Mouse (Mus musculus) testis, postnatal 10 days (tissue): ENCODE data around the gene Tmem18.

Experiments
- DNase-seq: peaks from one replicate; pipeline ENCODE4 v3.0.0; 2021; ENCODE audit warnings: low spot score

Gene Tmem18

DNA sequence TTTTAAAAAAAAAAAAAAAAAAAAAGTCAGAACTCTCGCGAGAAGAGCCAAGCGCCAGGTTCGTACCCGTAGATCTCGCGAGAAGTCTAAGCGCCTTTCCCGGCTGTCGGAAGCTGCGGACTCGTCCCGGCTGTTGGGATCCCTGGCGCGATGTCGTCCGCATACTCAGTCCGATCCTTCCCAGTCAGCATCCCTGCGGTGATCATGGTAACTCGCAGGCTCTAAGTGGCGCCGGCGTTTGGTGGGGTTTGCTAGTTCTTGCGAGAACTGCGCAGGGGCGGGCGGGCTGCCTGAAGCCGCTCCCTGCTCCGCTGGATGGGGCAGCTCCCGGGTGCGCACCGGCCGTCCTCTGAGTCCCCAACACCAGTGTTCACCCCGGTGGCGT lies at the start of gene Tmem18:
Gene Tmem18 (plus strand): TSS at position 71 of the 385 bp plus-strand sequence.
- peak; percentile 82 for DNase-seq

DNA sequence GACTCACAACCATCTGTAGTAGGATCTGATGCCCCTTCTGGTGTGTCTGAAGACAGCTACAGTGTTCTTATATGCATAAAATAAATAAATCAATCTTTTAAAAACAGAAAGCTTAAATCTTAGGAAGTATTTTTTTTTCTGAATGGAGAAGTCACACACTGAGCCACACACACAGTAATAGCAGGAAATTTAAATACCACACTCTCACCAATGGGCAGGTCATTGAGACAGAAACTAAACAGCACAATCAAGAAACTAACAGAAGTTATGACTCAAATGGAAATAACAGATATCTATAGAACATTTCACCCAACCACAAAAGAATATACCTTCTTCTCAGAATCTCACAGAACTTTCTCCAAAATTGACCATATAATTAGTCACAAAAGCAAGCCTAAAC lies 26.9 kb upstream of the Tmem18 start:
- DNase-seq = no peak

DNA sequence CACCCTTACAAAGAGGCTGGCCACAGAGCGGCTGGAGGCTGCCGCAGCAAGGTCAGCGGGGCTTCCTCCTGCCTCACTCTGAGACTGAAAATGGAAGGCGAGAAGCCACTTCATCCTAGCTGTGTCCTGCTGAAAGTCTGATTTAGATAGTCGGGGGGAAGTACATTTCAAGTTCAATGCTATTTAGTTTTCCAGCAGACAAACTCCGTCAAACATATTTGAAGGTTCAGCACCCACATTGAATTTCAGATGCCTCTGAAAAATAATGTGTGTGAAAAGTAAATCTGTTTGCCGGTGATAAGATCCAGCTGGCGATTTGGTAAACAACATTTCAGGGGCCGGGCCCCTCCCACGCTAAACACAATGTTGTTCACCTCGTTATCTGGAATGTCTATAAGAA lies 22.8 kb upstream of the Tmem18 start:
- DNase-seq = no peak

DNA sequence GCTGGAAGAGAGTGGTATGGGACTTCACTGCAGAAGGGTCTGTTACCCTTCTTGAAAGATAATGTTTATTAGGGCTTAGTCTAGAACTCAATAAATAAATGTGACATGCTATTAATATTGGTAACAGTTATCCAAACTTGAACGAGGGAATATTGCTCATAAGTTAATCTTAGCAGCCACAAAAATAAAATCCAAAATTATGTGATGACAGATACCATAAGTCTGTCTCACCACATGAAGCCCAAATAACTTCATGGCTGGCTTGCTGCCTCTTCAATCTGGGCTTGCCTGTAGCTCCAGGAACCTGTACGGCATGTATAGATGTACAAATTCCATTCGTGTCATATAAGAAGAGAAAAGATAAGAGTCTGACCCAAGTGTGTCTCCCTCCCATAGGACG lies 12.2 kb upstream of the Tmem18 start:
- DNase-seq = no peak

DNA sequence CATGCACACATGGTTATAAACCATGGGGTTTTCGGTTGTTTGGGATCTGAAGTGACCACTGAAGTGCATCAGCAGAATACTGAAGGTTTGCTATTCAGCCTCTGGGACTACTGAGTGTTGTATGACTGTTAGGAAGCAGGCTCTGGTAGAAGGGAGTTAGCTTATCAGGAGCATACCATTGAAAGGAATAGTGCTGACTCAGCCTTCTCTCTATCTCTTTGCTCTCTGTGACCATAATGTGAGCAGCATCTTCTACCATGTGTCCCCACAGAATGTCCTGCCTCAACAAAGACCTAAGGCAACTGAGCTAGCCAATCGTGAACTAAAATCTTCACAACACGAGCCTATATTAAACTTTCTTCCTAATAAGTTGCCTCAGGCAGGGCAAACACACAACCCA lies 8.3 kb upstream of the Tmem18 start:
- no peak for DNase-seq

DNA sequence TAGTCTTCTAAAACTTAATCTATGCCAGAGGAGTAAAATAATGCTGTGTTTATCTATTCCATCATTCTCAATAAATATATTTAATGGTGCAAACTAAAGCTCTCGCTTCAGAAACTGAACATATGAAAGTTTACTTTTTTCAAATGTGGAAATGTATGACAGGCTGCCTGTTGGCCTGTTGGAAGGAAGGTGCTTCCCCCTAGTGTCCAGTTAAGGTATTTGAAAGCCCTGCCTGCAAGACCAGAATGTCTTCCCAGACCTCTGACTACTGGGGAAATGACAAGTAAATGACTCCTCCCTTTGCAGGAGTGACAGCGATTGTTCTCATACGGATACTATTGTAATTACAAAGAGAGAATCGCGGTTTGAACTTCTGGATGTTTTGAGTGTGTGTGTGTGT lies 6.2 kb upstream of the Tmem18 start:
- DNase-seq = peak; percentile 74

DNA sequence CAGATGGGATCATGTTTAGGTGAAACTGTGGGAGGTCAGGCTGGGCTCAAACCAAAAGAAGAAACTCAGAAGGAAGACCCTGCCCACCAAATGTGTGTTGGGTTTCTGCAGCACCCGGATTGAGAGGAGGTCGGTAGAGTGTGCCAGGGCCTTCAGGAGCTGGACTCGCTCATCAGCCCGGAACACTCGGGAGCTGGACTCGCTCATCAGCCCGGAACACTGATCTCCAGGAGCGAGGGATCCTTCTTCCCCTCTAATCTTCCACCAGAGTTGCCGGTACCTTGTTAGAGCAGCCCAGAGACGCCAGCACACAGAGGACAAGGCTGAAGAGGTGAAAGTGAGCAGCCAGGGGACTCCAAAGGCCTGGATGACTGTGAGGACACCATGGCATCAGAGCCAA lies 2.9 kb upstream of the Tmem18 start:
- no peak for DNase-seq

DNA sequence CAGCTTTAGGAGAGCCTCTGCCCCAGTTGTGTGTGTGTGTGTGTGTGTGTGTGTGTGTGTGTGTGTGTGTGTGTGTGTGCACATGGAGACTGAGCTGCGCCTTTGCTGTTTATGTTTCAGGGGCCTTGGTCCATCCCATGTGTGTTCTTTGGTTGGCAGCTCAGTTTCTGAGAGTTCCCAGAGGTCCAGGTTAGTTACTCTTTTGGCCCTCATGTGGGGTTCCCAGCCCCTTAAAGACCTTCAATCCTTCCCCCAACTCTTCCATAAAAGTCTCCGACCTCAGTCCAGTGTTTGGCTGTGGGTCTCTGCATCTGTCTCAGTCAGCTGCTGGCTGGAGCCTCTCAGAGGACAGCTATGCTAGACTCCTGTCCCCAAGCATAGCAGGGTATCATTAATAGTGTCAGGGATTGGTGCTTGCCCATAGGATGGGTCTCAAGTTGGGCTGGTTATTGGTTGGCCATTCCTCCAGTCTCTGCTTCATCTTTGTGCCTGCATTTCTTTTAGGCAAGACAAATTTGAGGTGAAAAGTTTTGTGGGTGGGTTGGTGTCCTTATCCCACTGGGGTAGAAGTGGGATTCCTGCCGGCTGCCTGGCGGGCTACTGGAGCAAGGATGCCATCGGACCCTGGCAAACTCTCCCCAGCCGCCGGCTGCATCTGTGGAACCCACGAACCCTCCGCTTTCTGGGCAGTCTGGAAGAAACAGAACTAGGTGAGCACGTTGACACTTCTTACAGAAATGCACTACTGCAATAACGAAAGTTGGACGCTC lies 455 bp upstream of the Tmem18 start:
- DNase-seq = no peak

DNA sequence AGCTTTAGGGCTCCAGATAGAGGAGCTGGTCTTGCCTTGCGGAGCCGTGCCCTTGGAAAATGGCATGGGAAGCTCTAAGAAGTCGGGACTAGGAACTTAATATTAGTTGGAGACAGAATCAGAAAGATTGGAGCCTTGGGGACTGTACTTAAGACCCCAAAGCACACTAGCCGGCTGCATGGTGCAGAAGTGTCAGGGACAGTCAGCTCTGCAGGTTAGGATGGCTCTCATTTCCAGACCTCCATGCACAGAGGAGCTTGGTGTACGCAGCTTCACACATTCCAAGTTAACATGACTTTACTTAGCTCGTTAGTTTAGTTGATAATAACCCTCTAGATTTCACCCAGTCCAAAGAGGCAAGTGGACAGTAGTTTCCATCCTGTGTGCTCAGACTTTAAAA lies 637 bp downstream of the Tmem18 start:
- no peak for DNase-seq

DNA sequence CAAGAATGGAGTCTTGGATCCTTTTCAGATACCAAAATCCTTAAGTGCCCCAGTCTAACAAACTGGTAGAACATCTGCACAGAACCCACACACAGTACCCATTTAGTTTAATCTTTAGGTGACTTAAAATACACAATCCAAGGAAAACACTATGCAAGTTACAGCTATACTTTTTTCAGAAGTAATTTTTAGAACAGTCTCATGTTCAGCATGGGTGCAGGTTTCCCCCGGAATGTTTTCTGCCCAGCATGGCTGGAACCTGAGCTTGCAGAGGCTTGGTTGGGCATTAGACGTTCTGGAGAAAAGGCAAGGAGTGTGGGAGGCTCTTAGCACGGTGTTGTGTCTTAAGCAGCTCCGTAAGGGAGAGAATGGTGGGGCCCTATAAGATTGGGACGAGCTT lies 7.6 kb downstream of the Tmem18 start:
- DNase-seq = no peak

DNA sequence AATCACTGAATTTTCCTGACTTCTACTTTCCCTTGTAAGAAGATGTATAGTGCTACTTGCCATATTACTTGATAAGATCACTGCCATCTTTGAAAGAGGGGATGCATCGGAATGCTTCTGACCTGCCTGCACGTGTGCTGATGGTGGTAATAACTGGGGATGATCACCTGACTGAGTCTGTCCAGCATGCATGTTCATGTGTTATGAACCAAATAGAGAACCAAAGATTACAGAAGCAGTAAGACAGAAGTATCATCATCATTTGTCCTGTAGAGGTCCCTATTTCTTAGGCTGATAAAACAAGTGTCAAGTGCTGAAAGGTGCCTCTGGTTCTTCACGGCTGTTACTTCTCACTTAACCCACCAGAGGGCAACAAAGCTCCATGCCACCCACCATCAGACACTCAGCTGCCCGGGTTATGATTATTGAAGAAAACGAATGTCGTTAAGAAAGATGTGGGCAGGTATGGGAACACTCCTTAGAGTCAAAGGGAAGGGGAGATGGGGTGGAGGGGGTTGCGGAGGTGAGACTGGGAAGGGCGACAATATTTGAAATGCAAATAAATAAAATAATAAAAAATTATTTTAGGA lies 12.7 kb downstream of the Tmem18 start:
- DNase-seq = no peak

DNA sequence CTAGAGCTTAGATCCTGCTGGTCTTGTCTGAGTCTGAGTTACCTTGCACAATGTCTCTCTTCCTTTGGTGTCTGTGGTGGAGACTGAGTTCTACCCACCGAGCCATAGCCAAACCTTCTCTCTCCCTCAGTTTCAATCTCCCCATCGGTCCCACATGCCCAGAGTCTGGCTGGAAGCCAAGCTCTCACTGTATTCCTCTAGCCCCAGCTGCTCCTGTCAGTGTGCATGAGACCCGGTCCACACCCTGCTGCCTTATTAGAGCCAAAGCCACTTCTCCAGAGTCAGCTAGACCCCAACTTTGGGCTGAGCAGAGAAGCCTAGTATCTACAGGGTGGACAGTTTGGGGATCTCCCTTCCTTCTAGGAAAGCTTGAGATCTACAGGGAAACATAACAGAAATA lies 14.7 kb downstream of the Tmem18 start:
- DNase-seq = no peak

DNA sequence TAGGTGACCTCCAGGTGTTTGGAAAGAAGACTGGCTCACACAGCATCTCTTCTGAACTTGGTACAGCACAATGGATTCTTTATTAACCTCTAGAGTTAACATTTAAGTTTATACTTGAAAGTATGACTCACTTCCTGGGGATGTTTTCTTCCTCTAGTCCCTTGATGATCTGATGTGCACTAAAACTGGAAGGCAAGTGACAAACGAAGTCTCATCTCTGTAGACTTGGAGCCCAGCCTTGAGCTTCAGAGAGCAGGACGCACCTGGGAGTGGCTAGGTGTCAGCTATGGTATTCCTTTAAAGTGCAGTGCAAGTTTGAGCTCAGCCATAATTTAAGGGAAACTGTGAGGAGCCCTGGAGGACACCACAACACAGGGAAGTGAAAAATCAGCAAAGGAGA lies 15.2 kb downstream of the Tmem18 start:
- DNase-seq = no peak

DNA sequence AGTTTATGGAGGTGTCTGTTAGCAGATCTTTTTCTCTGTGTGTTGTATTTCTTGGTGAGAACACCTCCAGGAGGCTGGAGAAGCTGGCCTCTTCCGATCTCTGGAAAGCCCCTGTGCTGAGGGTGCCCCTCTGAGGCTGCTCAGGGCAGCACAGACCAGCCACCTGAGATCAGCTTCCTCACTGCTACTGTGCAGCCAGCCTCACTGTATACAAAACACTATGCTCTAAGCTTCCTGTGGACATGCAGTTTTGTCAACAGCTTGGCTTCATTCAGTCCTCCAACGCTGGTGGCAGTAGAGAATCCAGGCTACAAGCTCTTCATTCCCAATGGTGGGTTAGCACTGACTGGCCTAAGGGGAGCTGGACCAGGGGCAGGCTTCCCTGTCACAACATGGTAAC lies 15.8 kb downstream of the Tmem18 start:
- no peak for DNase-seq

DNA sequence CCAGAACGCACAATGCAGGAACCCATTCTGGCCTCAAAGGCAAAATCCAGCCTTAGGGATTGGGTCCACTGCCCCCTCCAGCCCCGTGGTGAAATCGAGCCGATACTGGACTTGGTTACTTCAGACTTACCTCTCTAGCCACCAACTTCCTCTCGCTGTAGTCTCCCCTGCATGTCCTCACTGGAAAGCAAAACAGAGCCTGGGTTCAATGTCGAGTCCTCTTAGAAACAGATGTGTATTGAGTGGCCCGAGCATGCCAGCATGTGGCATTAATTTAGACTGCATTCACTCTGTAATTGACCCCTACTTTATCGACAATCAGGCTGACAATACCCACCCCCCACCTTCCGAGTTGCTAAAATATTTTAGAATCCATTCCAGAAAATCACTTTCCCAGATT lies 19.8 kb downstream of the Tmem18 start:
- no peak for DNase-seq

DNA sequence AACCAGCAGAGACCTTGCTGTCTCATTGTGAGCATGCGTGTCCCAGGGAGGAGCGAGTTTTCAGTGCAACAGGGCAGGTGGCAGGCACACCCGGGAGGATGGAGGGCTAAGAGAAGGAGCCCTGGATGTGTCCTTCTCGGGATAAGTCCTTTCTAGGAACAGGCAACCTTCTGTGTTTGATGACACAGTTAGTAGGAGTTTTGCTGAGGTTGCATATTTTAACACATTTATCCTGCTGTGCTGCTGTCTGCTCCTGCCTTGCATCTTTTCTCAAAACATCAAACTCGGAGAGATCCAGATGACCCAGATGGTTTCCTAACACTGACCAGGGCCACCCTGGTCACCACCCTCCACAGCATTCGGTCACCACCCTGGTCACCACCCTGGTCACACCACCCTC lies 20.6 kb downstream of the Tmem18 start:
- no peak for DNase-seq

DNA sequence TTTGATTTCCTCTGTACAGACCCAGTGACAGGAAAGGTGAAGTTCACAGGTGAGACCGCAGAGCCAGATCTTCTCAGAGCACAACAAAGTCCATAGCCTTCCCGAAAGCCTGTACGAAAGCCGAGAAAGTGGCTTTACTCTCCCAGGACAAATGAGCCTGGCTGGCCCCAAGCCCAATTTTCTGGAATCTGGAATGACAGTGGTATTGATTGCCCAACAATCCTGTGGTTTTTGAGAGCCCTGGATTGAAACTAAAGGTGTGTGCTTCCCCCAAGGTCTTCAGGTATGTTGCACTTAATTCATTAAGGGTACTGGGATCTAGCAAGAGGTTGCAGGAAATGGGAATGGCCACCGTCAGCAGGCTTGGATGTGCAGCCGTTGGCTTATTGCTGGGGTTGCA lies 21.7 kb downstream of the Tmem18 start:
- no peak for DNase-seq

DNA sequence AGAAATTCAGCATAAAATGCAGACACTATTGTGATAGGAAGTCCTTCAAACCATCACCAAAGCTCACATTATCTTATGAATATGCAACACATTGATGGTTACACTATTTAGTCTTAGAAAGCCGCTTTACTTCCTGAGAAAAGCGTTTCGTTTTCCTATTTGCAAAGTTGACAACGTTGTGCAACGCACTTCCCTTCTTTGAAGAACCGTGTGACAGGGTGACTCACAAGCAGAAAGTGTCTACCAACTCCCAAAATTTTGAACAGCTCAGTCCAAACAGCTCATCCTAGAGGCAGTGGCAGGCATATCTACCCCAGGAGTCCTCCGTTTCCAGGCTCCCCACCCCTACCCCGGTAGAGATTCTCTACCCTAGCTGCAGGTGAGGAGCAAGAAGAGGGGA lies 22.5 kb downstream of the Tmem18 start:
- no peak for DNase-seq

DNA sequence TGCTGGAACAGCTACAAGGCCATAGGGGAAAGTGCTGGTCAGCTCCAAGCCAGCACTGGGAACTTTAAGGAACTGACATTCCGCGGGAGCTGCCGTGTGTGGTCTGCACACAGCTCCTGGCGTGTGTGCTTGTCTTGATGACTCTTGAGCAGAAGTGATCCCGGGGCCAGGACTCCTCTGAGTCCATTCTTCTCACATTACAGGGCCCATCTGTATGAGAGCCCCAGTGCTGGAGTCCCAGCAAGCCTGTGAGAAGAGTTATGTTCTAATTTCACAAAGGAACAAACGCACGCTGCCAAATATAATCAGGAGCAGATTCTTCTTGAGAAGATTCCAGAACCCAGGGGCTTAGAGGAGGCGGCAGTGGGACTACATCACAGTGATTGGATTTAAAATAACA lies 34.2 kb downstream of the Tmem18 start:
- DNase-seq = no peak

DNA sequence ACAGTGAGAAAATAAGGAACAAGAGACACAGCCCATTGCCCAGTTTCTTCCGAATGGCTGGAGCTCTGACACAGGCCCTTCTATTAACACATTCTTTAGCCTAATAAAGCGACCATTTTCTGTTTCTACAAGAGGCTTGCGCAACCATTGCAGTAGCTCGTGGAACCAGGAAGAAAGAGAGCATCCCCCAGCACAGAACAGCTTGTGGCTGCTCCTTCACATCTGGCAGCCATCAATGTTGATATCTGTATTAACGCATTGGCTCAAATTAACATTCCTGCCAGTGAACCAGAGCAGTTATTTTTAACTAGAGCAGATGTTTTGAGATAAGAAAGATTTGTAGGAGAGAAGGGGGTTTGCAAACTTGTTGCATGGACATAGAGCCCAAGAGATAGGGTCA lies 44.2 kb downstream of the Tmem18 start:
- no peak for DNase-seq

DNA sequence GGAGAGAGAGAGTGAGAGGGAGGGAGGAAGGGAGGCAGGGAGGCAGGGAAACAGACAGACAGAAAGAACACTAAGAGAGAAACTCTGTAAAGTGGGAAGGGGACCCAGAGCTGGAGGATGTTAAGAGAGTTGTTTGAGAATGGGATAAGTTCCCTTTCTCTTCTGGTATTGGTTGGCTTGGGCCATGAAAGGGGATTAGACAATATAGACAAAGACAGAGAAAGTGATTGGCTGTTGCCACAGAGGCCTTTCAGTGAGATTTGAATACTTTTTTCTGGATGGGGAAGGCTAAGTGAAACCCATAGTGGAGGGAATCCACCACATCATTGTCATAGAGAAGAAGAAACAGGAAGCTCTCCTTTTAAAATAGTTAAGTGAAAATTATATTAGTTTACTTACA lies 50.3 kb downstream of the Tmem18 start:
- DNase-seq = no peak
